Mouse (Mus musculus) midbrain, embryonic 12.5 days (tissue): Measurements from ENCODE around the gene Ccn1. TPM values are rescaled to one million over a fixed set of nuclear protein-coding genes. Genes with fewer than 3 reads are reported as not detected.

ENCODE experiments used
- ATAC-seq: fragments of 200-750 bp; cut with Nextera tagmentation; 2 replicates; pipeline ENCODE4 v1.8.0; 2017; ENCODE audit warnings: low read depth, moderate TSS enrichment, moderate library complexity; ENCODE audit not compliant: low FRiP score
- H3K27ac ChIP-seq: fragments of 300-500 bp; sonication (generic); replicated peaks from 2 replicates; pipeline ENCODE4 v1.5.1; 2016; ENCODE audit warnings: mild to moderate bottlenecking
- H3K27me3 ChIP-seq: fragments of 300-500 bp; sonication (generic); 2 replicates; pipeline ENCODE4 v1.6.1; 2016; ENCODE audit warnings: mild to moderate bottlenecking
- H3K36me3 ChIP-seq: fragments of 300-500 bp; sonication (generic); 2 replicates; pipeline ENCODE4 v1.6.1; 2016
- H3K4me1 ChIP-seq: fragments of 300-500 bp; sonication (generic); 2 replicates; pipeline ENCODE4 v1.6.1; 2016
- H3K4me2 ChIP-seq: fragments of 300-500 bp; sonication (generic); replicated peaks from 2 replicates; pipeline ENCODE4 v1.6.1; 2016; ENCODE audit warnings: mild to moderate bottlenecking, moderate library complexity
- H3K4me3 ChIP-seq: fragments of 300-500 bp; sonication (generic); 2 replicates; pipeline ENCODE4 v1.5.1; 2016; ENCODE audit warnings: mild to moderate bottlenecking
- H3K9ac ChIP-seq: fragments of 300-500 bp; sonication (generic); replicated peaks from 2 replicates; pipeline ENCODE4 v1.6.1; 2016; ENCODE audit warnings: mild to moderate bottlenecking, moderate library complexity
- H3K9me3 ChIP-seq: fragments of 300-500 bp; sonication (generic); 2 replicates; pipeline ENCODE4 v1.6.1; 2016; ENCODE audit warnings: mild to moderate bottlenecking
- WGBS: fragments of 180-500 bp; shearing (Covaris S2); methylation state at CpG from one replicate; pipeline ENCODE4 v1.1.7; 2016; 5-methylcytosine and 5-hydroxymethylcytosine counted together
- polyA plus RNA-seq: library from polyadenylated mRNA; unstranded; fragments of >200 nt; fragmentation: Nextera tagmentation; extraction: Ambion mirVana; gene quantifications from 2 replicates; pipeline ENCODE4 v1.2.1, GENCODE M21; 2016

Gene Ccn1
- polyA plus RNA-seq, 1 experiment from 2014 or later = 29.2 TPM

GRCm38 (mm10) chr3:145608320-145608719 lies 41.5 kb downstream of the Ccn1 start:
- Histone ChIP-seq H3K4me1 (no peaks in the 10 kb centered on the region), H3K4me3 (no peak overlapping the region), H3K36me3 (peaks cover 25% of the 10 kb centered on the region), H3K4me2 (no peak overlapping the region), H3K9ac (no peak overlapping the region), H3K27ac (no peak overlapping the region), H3K9me3 (no peaks in the 10 kb centered on the region), H3K27me3 (no peaks in the 10 kb centered on the region)
- no peak for ATAC-seq
- WGBS = 93% methylated on average over 5 of the region's 5 CpGs

GRCm38 (mm10) chr3:145605437-145606123 lies 44.2 kb downstream of the Ccn1 start:
- peaks cover 47% of the 10 kb centered on the region for H3K36me3 ChIP-seq
- 93% methylated on average over 5 of the region's 5 CpGs for WGBS
- H3K27ac ChIP-seq = no peak overlapping the region

GRCm38 (mm10) chr3:145602410-145603206 lies 47.2 kb downstream of the Ccn1 start:
- H3K4me1 ChIP-seq = 0 out of 2 replicates have a peak, but pooled peaks cover 3% of the 10 kb centered on the region
- no peak overlapping the region for H3K27ac ChIP-seq
- H3K9me3 ChIP-seq = no peaks in the 10 kb centered on the region
- no peak overlapping the region for H3K9ac ChIP-seq
- H3K27me3 ChIP-seq = no peaks in the 10 kb centered on the region
- WGBS = 75% methylated on average over 11 of the region's 11 CpGs
- peaks cover 73% of the 10 kb centered on the region for H3K36me3 ChIP-seq
- H3K4me3 ChIP-seq = no peak overlapping the region
- H3K4me2 ChIP-seq = no peak overlapping the region
- no peak for ATAC-seq

More at GRCm38 (mm10) chr3:145605437-145606123, 44.2 kb downstream of the Ccn1 start:
- no peak for ATAC-seq
- no peaks in the 10 kb centered on the region for H3K27me3 ChIP-seq
- no peak overlapping the region for H3K9ac ChIP-seq
- 0 out of 2 replicates have a peak, but pooled peaks cover 3% of the 10 kb centered on the region for H3K4me1 ChIP-seq
- no peak overlapping the region for H3K4me2 ChIP-seq
- H3K4me3 ChIP-seq = no peak overlapping the region
- no peaks in the 10 kb centered on the region for H3K9me3 ChIP-seq

GRCm38 (mm10) chr3:145601345-145601744 lies 48.4 kb downstream of the Ccn1 start:
- no peak overlapping the region for H3K9ac ChIP-seq
- no peak overlapping the region for H3K4me3 ChIP-seq
- H3K4me2 ChIP-seq = no peak overlapping the region
- no peaks in the 10 kb centered on the region for H3K27me3 ChIP-seq
- no peak for ATAC-seq
- 75% methylated on average over 6 of the region's 6 CpGs for WGBS
- H3K36me3 ChIP-seq = peaks cover 72% of the 10 kb centered on the region
- 0 out of 2 replicates have a peak, but pooled peaks cover 3% of the 10 kb centered on the region for H3K4me1 ChIP-seq
- no peaks in the 10 kb centered on the region for H3K9me3 ChIP-seq
- no peak overlapping the region for H3K27ac ChIP-seq

GRCm38 (mm10) chr3:145600801-145601200 lies 49.0 kb downstream of the Ccn1 start:
- Histone ChIP-seq H3K27me3 (no peaks in the 10 kb centered on the region), H3K9ac (no peak overlapping the region), H3K36me3 (peaks cover 74% of the 10 kb centered on the region), H3K27ac (no peak overlapping the region), H3K4me1 (0 out of 2 replicates have a peak, but pooled peaks cover 3% of the 10 kb centered on the region), H3K4me2 (no peak overlapping the region), H3K4me3 (no peak overlapping the region), H3K9me3 (no peaks in the 10 kb centered on the region)
- ATAC-seq = no peak
- WGBS = 91% methylated on average over 6 of the region's 6 CpGs

GRCm38 (mm10) chr3:145599059-145599458 lies 50.7 kb downstream of the Ccn1 start:
- Histone ChIP-seq H3K4me3 (no peak overlapping the region), H3K27ac (no peak overlapping the region), H3K4me2 (no peak overlapping the region), H3K27me3 (no peaks in the 10 kb centered on the region), H3K4me1 (0 out of 2 replicates have a peak, but pooled peaks cover 3% of the 10 kb centered on the region), H3K36me3 (peaks cover 75% of the 10 kb centered on the region), H3K9me3 (no peaks in the 10 kb centered on the region), H3K9ac (no peak overlapping the region)
- no peak for ATAC-seq
- WGBS = 95% methylated on average over 7 of the region's 7 CpGs

Other genes starting within 250 kb of the Ccn1 start
- 35.9 and 40.4 TPM in 2 replicates for gene Znhit6, start 73.8 kb downstream of the Ccn1 start, polyA plus RNA-seq
- 38.2 TPM in 2 replicates for gene Ddah1, start 108.7 kb upstream of the Ccn1 start, polyA plus RNA-seq